Mouse (Mus musculus) c-Kit-negative CD71-positive TER-119-positive erythroid progenitor cells, embryonic 14.5 days (primary cell): ENCODE measurements around the gene Usp3.

Experiments used
- DNase-seq: peaks from one replicate; pipeline ENCODE4 v3.0.0-alpha.2; 2013; ENCODE audit warnings: low read depth, low spot score

The Usp3 gene

GRCm38 (mm10) chr9:66571986-66572700 is 20.8 kb downstream of the Usp3 start:
- DNase-seq: no peak

GRCm38 (mm10) chr9:66562215-66562614 is 30.7 kb downstream of the Usp3 start:
- DNase-seq: no peak

GRCm38 (mm10) chr9:66561496-66561895 is 31.4 kb downstream of the Usp3 start:
- no peak for DNase-seq

GRCm38 (mm10) chr9:66560728-66561127 is 32.2 kb downstream of the Usp3 start:
- DNase-seq: no peak

GRCm38 (mm10) chr9:66560295-66560694 is 32.6 kb downstream of the Usp3 start:
- DNase-seq: no peak

- no peak for DNase-seq
These were observed 34.0 kb downstream of the Usp3 start for GRCm38 (mm10) chr9:66558971-66559370.

GRCm38 (mm10) chr9:66542785-66543184 is 50.2 kb downstream of the Usp3 start:
- no peak for DNase-seq

- DNase-seq: no peak
These were observed 71.3 kb downstream of the Usp3 start for GRCm38 (mm10) chr9:66521595-66521994.

GRCm38 (mm10) chr9:66520299-66520698 is 72.6 kb downstream of the Usp3 start:
- DNase-seq: no peak

GRCm38 (mm10) chr9:66518901-66519300 is 74.0 kb downstream of the Usp3 start:
- no peak for DNase-seq

GRCm38 (mm10) chr9:66518251-66518650 is 74.7 kb downstream of the Usp3 start:
- no peak for DNase-seq

- no peak for DNase-seq
These were observed 75.2 kb downstream of the Usp3 start for GRCm38 (mm10) chr9:66517746-66518145.

- no peak for DNase-seq
These were observed 76.5 kb downstream of the Usp3 start for GRCm38 (mm10) chr9:66516296-66516940.

GRCm38 (mm10) chr9:66515680-66516210 is 77.2 kb downstream of the Usp3 start:
- no peak for DNase-seq

GRCm38 (mm10) chr9:66515115-66515514 is 77.8 kb downstream of the Usp3 start:
- no peak for DNase-seq

GRCm38 (mm10) chr9:66514256-66514770 is 78.6 kb downstream of the Usp3 start, which contains the start of gene Fbxl22:
TSS of gene Fbxl22 (minus strand) at chr9:66514593.
- no peak for DNase-seq

GRCm38 (mm10) chr9:66513661-66514255 is 79.2 kb downstream of the Usp3 start:
- DNase-seq: no peak

- no peak for DNase-seq
These were observed 79.8 kb downstream of the Usp3 start for GRCm38 (mm10) chr9:66513150-66513549.

- no peak for DNase-seq
These were observed 80.6 kb downstream of the Usp3 start for GRCm38 (mm10) chr9:66512351-66512671.

GRCm38 (mm10) chr9:66511580-66512350 is 81.2 kb downstream of the Usp3 start:
- DNase-seq: peak; percentile 62

- DNase-seq: no peak
These were observed 82.0 kb downstream of the Usp3 start for GRCm38 (mm10) chr9:66510944-66511343.

- no peak for DNase-seq
These were observed 82.5 kb downstream of the Usp3 start for GRCm38 (mm10) chr9:66510351-66510841.
